Mouse (Mus musculus) thymus, postnatal 0 days (tissue): ENCODE data around the gene March2. TPM values are rescaled to one million over a fixed set of nuclear protein-coding genes. Genes with fewer than 3 reads are reported as not detected.

Source experiments
- DNase-seq: peaks from one replicate; pipeline ENCODE4 v3.0.0-alpha.2; 2015; ENCODE audit warnings: low spot score
- polyA plus RNA-seq: library from polyadenylated mRNA; unstranded; fragments of >200 nt; fragmentation: Nextera tagmentation; extraction: Ambion mirVana; gene quantifications from 2 replicates; pipeline ENCODE4 v1.2.1, GENCODE M21; 2015

Gene March2
- polyA plus RNA-seq, 1 experiment from 2014 or later = 90.7 TPM

DNA sequence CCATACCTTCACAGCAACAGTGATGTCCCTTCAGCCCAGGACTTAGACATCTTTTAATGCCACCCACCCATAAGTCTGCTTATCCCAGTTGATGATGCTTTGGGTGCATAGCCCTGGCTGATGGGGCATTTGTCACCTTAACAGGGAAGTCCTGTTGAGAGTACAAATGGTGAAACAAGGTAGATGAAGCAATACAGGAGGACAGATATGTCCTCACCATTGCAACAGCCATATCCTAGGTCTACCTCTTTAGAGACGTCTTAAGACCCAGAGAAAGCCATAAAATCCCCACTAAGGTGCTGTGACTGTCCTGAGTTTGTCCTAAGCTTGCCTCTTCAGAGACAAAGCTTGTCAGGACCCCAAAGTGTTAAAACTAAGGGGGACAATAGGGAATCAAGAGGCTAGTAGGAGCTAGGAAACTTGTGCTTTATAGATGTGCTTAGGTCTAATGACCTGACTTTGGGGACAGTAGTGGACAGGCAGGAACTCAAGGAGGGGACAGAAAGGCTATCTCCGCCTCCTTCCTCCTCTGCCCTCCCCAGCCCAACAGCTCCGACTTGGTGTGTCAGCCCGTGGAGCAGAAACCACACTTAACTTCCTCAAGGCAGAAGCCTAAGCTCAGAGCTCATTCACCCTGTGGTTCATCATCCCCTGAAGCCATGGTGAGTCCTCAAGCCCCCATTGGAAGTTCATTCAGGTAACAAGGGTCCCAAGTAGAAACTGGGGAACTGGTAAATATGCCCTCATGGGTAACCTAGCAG lies 80.8 kb downstream of the March2 start, which contains the start of gene Pram1:
Gene Pram1 (plus strand): TSS at position 541 of the 761 bp plus-strand sequence.
- DNase-seq = no peak

DNA sequence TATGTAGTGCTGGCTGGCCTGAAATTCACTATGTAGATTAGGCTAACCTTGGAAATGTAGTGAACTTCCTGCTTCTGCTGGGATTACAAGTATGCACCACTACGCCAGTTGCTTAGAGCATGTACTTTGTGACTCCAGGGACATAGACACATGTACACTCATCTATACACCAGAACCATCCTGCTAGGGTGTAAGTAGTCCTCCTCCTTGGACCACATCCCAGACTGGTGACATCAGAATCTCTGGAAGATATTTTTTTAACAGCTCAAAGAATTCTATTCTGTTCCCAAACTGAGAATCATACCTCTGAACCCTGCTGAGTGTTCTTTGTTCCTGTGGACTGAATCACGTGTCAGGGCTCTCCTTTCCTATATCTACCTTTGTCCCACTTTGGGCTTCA lies 81.4 kb downstream of the March2 start:
- DNase-seq = no peak

Other genes starting within 250 kb of the March2 start
- 19.6 and 21.0 TPM in 2 replicates for gene Adamts10, start 194.5 kb downstream of the March2 start, polyA plus RNA-seq
- 10.9 and 12.7 TPM in 2 replicates for gene Myo1f, start 163.0 kb downstream of the March2 start, polyA plus RNA-seq
- 40.3 and 42.6 TPM in 2 replicates for gene Zfp414, start 89.6 kb downstream of the March2 start, polyA plus RNA-seq
- gene Pram1, start 80.6 kb downstream of the March2 start, polyA plus RNA-seq = 0.48 and 0.60 TPM in 2 replicates
- 317 and 345 TPM in 2 replicates for gene Hnrnpm, start 31.8 kb downstream of the March2 start, polyA plus RNA-seq
- gene Rab11b, start 41.9 kb upstream of the March2 start, polyA plus RNA-seq = 214 and 227 TPM in 2 replicates
- 28.7 and 36.7 TPM in 2 replicates for gene Angptl4, start 63.2 kb upstream of the March2 start, polyA plus RNA-seq
- 19.1 and 22.0 TPM in 2 replicates for gene Kank3, start 91.8 kb upstream of the March2 start, polyA plus RNA-seq
- gene Rps28, start 105.9 kb upstream of the March2 start, polyA plus RNA-seq = 1,516 and 1,544 TPM in 2 replicates
- gene Ndufa7, start 105.9 kb upstream of the March2 start, polyA plus RNA-seq = 464 TPM in 2 replicates
- 35.1 and 35.2 TPM in 2 replicates for gene Cd320, start 124.4 kb upstream of the March2 start, polyA plus RNA-seq
- gene Gm7029, start 155.2 kb upstream of the March2 start, polyA plus RNA-seq = not detected in 2 replicates
- gene Kifc1, start 172.0 kb upstream of the March2 start, polyA plus RNA-seq = 5.9 and 6.8 TPM in 2 replicates
- gene Platr17, start 186.5 kb upstream of the March2 start, polyA plus RNA-seq = 1.6 and 1.9 TPM in 2 replicates
- gene Daxx, start 190.7 kb upstream of the March2 start, polyA plus RNA-seq = 62.9 and 67.8 TPM in 2 replicates
- gene Tapbp, start 197.2 kb upstream of the March2 start, polyA plus RNA-seq = 131 and 140 TPM in 2 replicates
- gene Zbtb22, start 197.2 kb upstream of the March2 start, polyA plus RNA-seq = 13.8 and 14.9 TPM in 2 replicates
- 37.5 and 42.3 TPM in 2 replicates for gene Rgl2, start 210.9 kb upstream of the March2 start, polyA plus RNA-seq
- 218 and 225 TPM in 2 replicates for gene Pfdn6, start 221.7 kb upstream of the March2 start, polyA plus RNA-seq
- gene Wdr46, start 222.0 kb upstream of the March2 start, polyA plus RNA-seq = 20.6 and 25.5 TPM in 2 replicates
- gene B3galt4, start 232.8 kb upstream of the March2 start, polyA plus RNA-seq = 13.3 and 15.8 TPM in 2 replicates
- 43.6 and 46.1 TPM in 2 replicates for gene Vps52, start 237.1 kb upstream of the March2 start, polyA plus RNA-seq
- 2,265 and 2,338 TPM in 2 replicates for gene Rps18, start 237.3 kb upstream of the March2 start, polyA plus RNA-seq